Mouse (Mus musculus) gastrocnemius, postnatal 4 days (tissue): ENCODE results near the gene Usp47. TPM values are rescaled to one million over a fixed set of nuclear protein-coding genes. Genes with fewer than 3 reads are reported as not detected.

Experiments used
- DNase-seq, 2 experiments: peaks; one replicate each; pipeline ENCODE4 v3.0.0; 2021 to 2022; ENCODE audit warnings: low spot score in 2 of 2, mixed read lengths in 2 of 2
- total RNA-seq, 2 experiments: library from RNA; stranded (reverse); gene quantifications; 2 replicates each; pipeline ENCODE4 v1.2.3; 2021

Gene Usp47
- total RNA-seq, 2 experiments from 2014 or later, result 164 to 168 TPM

- no peak for DNase-seq
Observed at GRCm38 (mm10) chr7:112147979-112148378, 124.7 kb downstream of the Usp47 start.

- no peak for DNase-seq
Observed at GRCm38 (mm10) chr7:112149113-112149512, 125.8 kb downstream of the Usp47 start.

GRCm38 (mm10) chr7:112154445-112154844 is 131.1 kb downstream of the Usp47 start:
- DNase-seq, result no peak

GRCm38 (mm10) chr7:112155194-112155593 is 131.9 kb downstream of the Usp47 start:
- no peak for DNase-seq

GRCm38 (mm10) chr7:112157584-112158315 is 134.4 kb downstream of the Usp47 start:
- no peak for DNase-seq

GRCm38 (mm10) chr7:112158316-112158741 is 135.0 kb downstream of the Usp47 start:
- DNase-seq, result peak in 1 of 2 experiments; percentile 29

- DNase-seq, result peak; percentile 36 to 48
Observed at GRCm38 (mm10) chr7:112158942-112159341, 135.6 kb downstream of the Usp47 start, which contains the start of gene Dkk3. TSS of gene Dkk3 (minus strand) at chr7:112159057.

- DNase-seq, result no peak
Observed at GRCm38 (mm10) chr7:112159835-112160234, 136.5 kb downstream of the Usp47 start.

Other genes with a start within 250 kb of the Usp47 start
- 10 to 100 TPM; 15.3 to 16.8 TPM for gene Galnt18, start 243.5 kb upstream of the Usp47 start, total RNA-seq
- gene Dkk3, start 135.6 kb downstream of the Usp47 start, total RNA-seq, result 10 to 100 TPM; 15.8 to 20.6 TPM
- 10 to 100 TPM; 18.5 to 20.7 TPM for gene Mical2, start 202.4 kb downstream of the Usp47 start, total RNA-seq